Mouse (Mus musculus) CH12.LX (cell line): ENCODE measurements around the gene Ssbp3. TPM values are rescaled to one million over a fixed set of nuclear protein-coding genes. Genes with fewer than 3 reads are reported as not detected.

ENCODE experiments used
- DNase-seq: peaks from one replicate; pipeline ENCODE4 v3.0.0-alpha.2; 2013; ENCODE audit errors: extremely low read depth
- H3K27ac ChIP-seq: 2 replicates; pipeline ENCODE4 v1.5.1; 2012; ENCODE audit warnings: low read depth, mild to moderate bottlenecking, control low read depth, moderate library complexity; ENCODE audit not compliant: insufficient read depth
- H3K27me3 ChIP-seq: replicated peaks from 2 replicates; pipeline ENCODE3; 2012; ENCODE audit warnings: inconsistent platforms
- H3K36me3 ChIP-seq, 2 experiments: replicated peaks in 1 of 2; 2 replicates each; pipeline versions ENCODE3 to v1.6.1; 2012; ENCODE audit warnings: inconsistent platforms in 1 of 2, low read length in 1 of 2, mild to moderate bottlenecking in 1 of 2, mixed read lengths in 1 of 2, moderate library complexity in 1 of 2; ENCODE audit not compliant: control insufficient read depth in 1 of 2, insufficient read depth in 1 of 2
- H3K4me1 ChIP-seq, 2 experiments: 2 replicates each; pipeline ENCODE4 v1.6.1; 2012; ENCODE audit warnings: inconsistent platforms in 1 of 2, moderate library complexity in 1 of 2; ENCODE audit not compliant: insufficient read depth in 2 of 2, control insufficient read depth in 1 of 2
- H3K4me2 ChIP-seq: 2 replicates; pipeline ENCODE4 v1.6.1; 2012; ENCODE audit warnings: low read depth, mild to moderate bottlenecking, control low read depth; ENCODE audit not compliant: poor library complexity, insufficient read depth, severe bottlenecking
- H3K4me3 ChIP-seq, 3 experiments: fragments of 150-350 bp in 1 of 3; sonication (generic) in 1 of 3; replicated peaks in 1 of 3; 2 replicates each; pipeline versions ENCODE3 to v1.5.1; 2011 to 2012; ENCODE audit warnings: low read depth in 2 of 3, low read length in 2 of 3, mild to moderate bottlenecking in 2 of 3, moderate library complexity in 2 of 3, control low read depth in 1 of 3, improper control_type of control experiment in 1 of 3, inconsistent platforms in 1 of 3, mixed read lengths in 1 of 3; ENCODE audit not compliant: poor library complexity in 1 of 3
- H3K79me2 ChIP-seq: replicated peaks from 2 replicates; pipeline ENCODE4 v1.6.1; 2012; ENCODE audit warnings: mild to moderate bottlenecking, moderate library complexity; ENCODE audit not compliant: control insufficient read depth, poor library complexity, insufficient read depth, severe bottlenecking; ENCODE audit errors: extremely low read depth
- H3K9ac ChIP-seq: 2 replicates; pipeline ENCODE4 v1.6.1; 2012; ENCODE audit warnings: low read depth, mild to moderate bottlenecking, control low read depth, moderate library complexity; ENCODE audit not compliant: insufficient read depth
- H3K9me3 ChIP-seq: replicated peaks from 2 replicates; pipeline ENCODE3; 2012; ENCODE audit warnings: low read length, inconsistent platforms, mixed read lengths
- BHLHE40 ChIP-seq: IDR thresholded peaks from 2 replicates; pipeline ENCODE4 v1.6.1; 2011; ENCODE audit warnings: mild to moderate bottlenecking, low read depth, low read length, improper control_type of control experiment
- CHD2 ChIP-seq: IDR thresholded peaks from 2 replicates; pipeline ENCODE4 v1.6.1; 2011; ENCODE audit warnings: low read length, improper control_type of control experiment
- CTCF ChIP-seq, 2 experiments: IDR thresholded peaks in 1 of 2; conservative IDR thresholded peaks in 1 of 2; 2 replicates each; pipeline ENCODE4 v1.5.1; 2011 to 2012; ENCODE audit warnings: low read depth in 2 of 2, low read length in 2 of 2, improper control_type of control experiment in 1 of 2, inconsistent platforms in 1 of 2, mild to moderate bottlenecking in 1 of 2, moderate library complexity in 1 of 2
- E2F4 ChIP-seq: IDR thresholded peaks from 2 replicates; pipeline ENCODE4 v1.6.1; 2011; ENCODE audit warnings: low read depth, low read length, improper control_type of control experiment; ENCODE audit not compliant: insufficient replicate concordance
- ELF1 ChIP-seq: IDR thresholded peaks from 2 replicates; pipeline ENCODE4 v1.6.1; 2014; ENCODE audit warnings: low read depth, mild to moderate bottlenecking, inconsistent platforms, low read length, improper control_type of control experiment
- EP300 ChIP-seq: IDR thresholded peaks from 2 replicates; pipeline ENCODE4 v1.6.1; 2011; ENCODE audit warnings: low read length, improper control_type of control experiment
- ETS1 ChIP-seq: conservative IDR thresholded peaks from 2 replicates; pipeline ENCODE4 v1.6.1; 2012; ENCODE audit warnings: low read depth, mild to moderate bottlenecking, inconsistent platforms, low read length, improper control_type of control experiment, moderate library complexity
- JUN ChIP-seq: IDR thresholded peaks from 2 replicates; pipeline ENCODE4 v1.6.1; 2011; ENCODE audit warnings: low read depth, mild to moderate bottlenecking, low read length, improper control_type of control experiment, moderate library complexity; ENCODE audit not compliant: insufficient read depth
- JUND ChIP-seq: conservative IDR thresholded peaks from 2 replicates; pipeline ENCODE4 v1.6.1; 2011; ENCODE audit warnings: low read depth, low read length, improper control_type of control experiment
- KAT2A ChIP-seq: IDR thresholded peaks from 2 replicates; pipeline ENCODE4 v1.6.1; 2012; ENCODE audit warnings: low read length, improper control_type of control experiment, inconsistent platforms; ENCODE audit not compliant: insufficient replicate concordance
- MAZ ChIP-seq: IDR thresholded peaks from 2 replicates; pipeline ENCODE4 v1.6.1; 2012; ENCODE audit warnings: low read depth, mild to moderate bottlenecking, inconsistent platforms, low read length, improper control_type of control experiment, moderate library complexity
- MEF2A ChIP-seq: IDR thresholded peaks from 2 replicates; pipeline ENCODE4 v1.6.1; 2014; ENCODE audit warnings: low read depth, mild to moderate bottlenecking, inconsistent platforms, low read length, improper control_type of control experiment, borderline replicate concordance
- MXI1 ChIP-seq: IDR thresholded peaks from 2 replicates; pipeline ENCODE4 v1.6.1; 2011; ENCODE audit warnings: mild to moderate bottlenecking, low read depth, low read length, improper control_type of control experiment
- MYC ChIP-seq: IDR thresholded peaks from 2 replicates; pipeline ENCODE4 v1.6.1; 2011; ENCODE audit warnings: low read depth, mild to moderate bottlenecking, improper control_type of control experiment, low read length
- NRF1 ChIP-seq: IDR thresholded peaks from 2 replicates; pipeline ENCODE4 v1.6.1; 2014; ENCODE audit warnings: low read depth, mild to moderate bottlenecking, inconsistent platforms, low read length, improper control_type of control experiment, moderate library complexity
- PAX5 ChIP-seq: IDR thresholded peaks from 2 replicates; pipeline ENCODE4 v1.6.1; 2012; ENCODE audit warnings: low read length, inconsistent platforms, mixed read lengths
- POLR2A ChIP-seq: IDR thresholded peaks from 2 replicates; pipeline ENCODE4 v1.6.1; 2011; ENCODE audit warnings: low read depth, mild to moderate bottlenecking, improper control_type of control experiment, low read length
- POLR2AphosphoS2 ChIP-seq: IDR thresholded peaks from 2 replicates; pipeline ENCODE4 v1.6.1; 2011; ENCODE audit warnings: low read depth, low read length, improper control_type of control experiment
- RAD21 ChIP-seq: IDR thresholded peaks from 2 replicates; pipeline ENCODE4 v1.6.1; 2011; ENCODE audit warnings: low read depth, mild to moderate bottlenecking, low read length, improper control_type of control experiment, moderate library complexity
- RCOR1 ChIP-seq: conservative IDR thresholded peaks from 2 replicates; pipeline ENCODE4 v1.6.1; 2012; ENCODE audit warnings: low read depth, mild to moderate bottlenecking, inconsistent platforms, low read length, improper control_type of control experiment
- SIN3A ChIP-seq: IDR thresholded peaks from 2 replicates; pipeline ENCODE4 v1.6.1; 2012; ENCODE audit warnings: low read length, improper control_type of control experiment, inconsistent platforms
- TBP ChIP-seq: conservative IDR thresholded peaks from 2 replicates; pipeline ENCODE4 v1.6.1; 2011; ENCODE audit warnings: low read depth, low read length, improper control_type of control experiment
- TCF12 ChIP-seq: IDR thresholded peaks from 2 replicates; pipeline ENCODE4 v1.6.1; 2014; ENCODE audit warnings: low read depth, mild to moderate bottlenecking, inconsistent platforms, low read length, improper control_type of control experiment
- UBTF ChIP-seq: IDR thresholded peaks from 2 replicates; pipeline ENCODE4 v1.6.1; 2012; ENCODE audit warnings: low read depth, mild to moderate bottlenecking, inconsistent platforms, low read length, improper control_type of control experiment, moderate library complexity
- USF1 ChIP-seq: IDR thresholded peaks from 2 replicates; pipeline ENCODE4 v1.6.1; 2014; ENCODE audit warnings: low read depth, mild to moderate bottlenecking, inconsistent platforms, low read length, improper control_type of control experiment
- ZKSCAN1 ChIP-seq: IDR thresholded peaks from 2 replicates; pipeline ENCODE4 v1.6.1; 2012; ENCODE audit warnings: low read depth, inconsistent platforms, low read length, improper control_type of control experiment, borderline replicate concordance
- ZMIZ1 ChIP-seq: IDR thresholded peaks from 2 replicates; pipeline ENCODE4 v1.6.1; 2012; ENCODE audit warnings: low read depth, mild to moderate bottlenecking, inconsistent platforms, low read length, improper control_type of control experiment
- dilution Hi-C: fragments of 300-500 bp; cut with MboI; formaldehyde crosslinking; loops from 2 replicates; pipeline ENCODE4 v1.14.3; 2020; ENCODE audit warnings: low sequenced_read_pairs; ENCODE audit not compliant: extremely low pct_unique_long_range_greater_than_20kb, extremely low pct_ligation_motif_present
- in situ Hi-C: fragments of 300-500 bp; cut with MboI; formaldehyde crosslinking; loops from 3 replicates; pipeline ENCODE4 v1.14.3; 2019; ENCODE audit warnings: low sequenced_read_pairs, low pct_ligation_motif_present, low pct_unique_long_range_greater_than_20kb, mixed read lengths
- polyA plus RNA-seq: library from polyadenylated mRNA; unstranded; fragments of >175 nt; gene quantifications from 2 replicates; pipeline ENCODE4 v1.2.1, GENCODE M21; 2012; ENCODE audit warnings: low read depth; ENCODE audit not compliant: insufficient read length
- total RNA-seq, 2 experiments: library from RNA; depleted of rRNA; stranded (reverse); fragments of 300-350 nt in 1 of 2; fragments of >200 nt in 1 of 2; gene quantifications; 2 replicates each; pipeline ENCODE4 v1.2.3; 2012 to 2014

Ssbp3 gene
- total and polyA plus RNA-seq, 3 experiments: 32.4 to 129 (median 76.5) TPM

DNA sequence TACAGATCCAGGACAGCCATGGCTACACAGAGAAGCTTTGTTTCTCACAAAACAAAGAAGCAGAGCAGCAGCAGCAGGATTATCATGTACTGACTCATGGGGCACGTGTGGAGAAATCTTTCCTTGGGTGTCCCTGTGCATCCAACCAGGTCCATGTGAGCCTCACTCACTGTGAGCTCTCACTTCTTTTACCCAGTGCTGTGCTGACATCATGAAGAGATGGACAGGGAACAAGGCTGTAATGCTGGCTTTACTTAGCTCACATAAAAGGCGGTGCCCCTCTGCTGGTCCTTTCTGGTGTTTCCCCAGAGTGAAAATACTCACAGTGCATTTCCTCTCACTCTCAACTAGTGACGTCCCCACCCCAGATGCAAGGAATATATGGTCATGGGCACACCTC, 111.0 kb downstream of the Ssbp3 start:
- no peak overlapping the region for H3K4me2 ChIP-seq
- in situ Hi-C loops: no loop called here
- TF ChIP-seq UBTF: no peak
- no peak; the same call in 1 of the 2 replicates for TF ChIP-seq RAD21
- peak; percentile 23; the same call in 1 of the 2 replicates for TF ChIP-seq EP300
- no peak for TF ChIP-seq RCOR1
- TF ChIP-seq ZMIZ1: no peak
- no peak for TF ChIP-seq KAT2A
- TF ChIP-seq BHLHE40: peak; percentile 60
- no peak for TF ChIP-seq PAX5
- TF ChIP-seq MXI1: no peak
- no peak for TF ChIP-seq USF1
- TF ChIP-seq CHD2: no peak
- no peak for TF ChIP-seq POLR2A
- no peak for TF ChIP-seq NRF1
- TF ChIP-seq JUN: no peak
- peak; percentile 76 for TF ChIP-seq ETS1
- no peak for TF ChIP-seq SIN3A
- TF ChIP-seq MYC: no peak
- 0 out of 2 replicates have a peak, but pooled peaks have one; percentile 12 for TF ChIP-seq ELF1
- peak in 1 of 2 experiments; percentile 17; a peak in 1 of 4 replicates for TF ChIP-seq CTCF (conservative IDR thresholded peaks at IDR 0.05 in 1 of 2, IDR thresholded peaks at IDR 0.05 in 1 of 2; ENCODE audit: low read depth in 2 of 2, low read length in 2 of 2)
- no peak for TF ChIP-seq POLR2AphosphoS2
- no peak for TF ChIP-seq ZKSCAN1
- no peak for TF ChIP-seq TBP
- TF ChIP-seq TCF12: peak; percentile 18; the same call in 1 of the 2 replicates
- TF ChIP-seq JUND: no peak
- no peak for TF ChIP-seq E2F4
- peak; percentile 31; the same call in 1 of the 2 replicates for TF ChIP-seq MEF2A
- TF ChIP-seq MAZ: no peak
- TF ChIP-seq, all 38 proteins: peak for 7
- Histone ChIP-seq H3K9ac (no peak overlapping the region), H3K4me3 (no peak overlapping the region), H3K27me3 (no peaks in the 10 kb centered on the region), H3K36me3 (peaks cover 2 to 68% of the 10 kb centered on the region in 2 experiments), H3K27ac (no peak overlapping the region), H3K4me1 (peaks cover 9 to 100% of the 10 kb centered on the region in 2 experiments), H3K79me2 (no peaks in the 10 kb centered on the region; the same call in 1 of the 2 replicates), H3K9me3 (no peaks in the 10 kb centered on the region)
- peak; percentile 80 for DNase-seq
- dilution Hi-C loops: no loop called here
